Mouse (Mus musculus) thymus, adult 2 months (tissue): ENCODE results near the gene Efhd2. TPM values are rescaled to one million over a fixed set of nuclear protein-coding genes. Genes with fewer than 3 reads are reported as not detected.

ENCODE experiments used
- DNase-seq: peaks from one replicate; pipeline ENCODE4 v3.0.0; 2021
- H3K27ac ChIP-seq: fragments of 200-500 bp; 2 replicates; pipeline ENCODE4 v1.5.1; 2012; ENCODE audit warnings: low read length, control low read depth; ENCODE audit not compliant: control insufficient read depth, insufficient read depth
- H3K27me3 ChIP-seq: fragments of 200-500 bp; 2 replicates; pipeline ENCODE4 v1.6.1; 2012; ENCODE audit warnings: mild to moderate bottlenecking, low read length, moderate library complexity, mixed read lengths; ENCODE audit not compliant: control insufficient read depth, insufficient read depth
- H3K36me3 ChIP-seq: fragments of 200-500 bp; 2 replicates; pipeline ENCODE4 v1.6.1; 2012; ENCODE audit warnings: mild to moderate bottlenecking, low read length, moderate library complexity; ENCODE audit not compliant: control insufficient read depth, insufficient read depth
- H3K4me1 ChIP-seq: fragments of 200-500 bp; replicated peaks from 2 replicates; pipeline ENCODE4 v1.6.1; 2012; ENCODE audit warnings: low read length; ENCODE audit not compliant: control insufficient read depth, insufficient read depth
- H3K4me3 ChIP-seq: fragments of 200-500 bp; 2 replicates; pipeline ENCODE4 v1.5.1; 2012; ENCODE audit warnings: mild to moderate bottlenecking, low read length, control low read depth, moderate library complexity; ENCODE audit not compliant: control insufficient read depth, insufficient read depth
- CTCF ChIP-seq: fragments of 200-500 bp; IDR thresholded peaks from 2 replicates; pipeline ENCODE4 v1.5.1; 2012; ENCODE audit warnings: mild to moderate bottlenecking, control low read depth, low read length, moderate library complexity, borderline replicate concordance; ENCODE audit not compliant: control insufficient read depth, poor library complexity, insufficient read depth; ENCODE audit errors: extremely low read depth
- POLR2A ChIP-seq: fragments of 200-500 bp; IDR thresholded peaks from 2 replicates; pipeline ENCODE4 v1.6.1; 2012; ENCODE audit warnings: mild to moderate bottlenecking, low read length, control low read depth, moderate library complexity; ENCODE audit not compliant: control insufficient read depth, poor library complexity, insufficient read depth; ENCODE audit errors: extremely low read depth
- WGBS: fragments of 180-500 bp; shearing (Covaris S2); methylation state at CpG from one replicate; pipeline ENCODE4 v1.1.7; 2018; 5-methylcytosine and 5-hydroxymethylcytosine counted together
- polyA plus RNA-seq: library from polyadenylated mRNA; depleted of rRNA; stranded (reverse); fragments of >200 nt; gene quantifications from 2 replicates; pipeline ENCODE4 v1.2.3, GENCODE M21; 2012; rRNA removed

Efhd2 gene
- polyA plus RNA-seq, 1 experiment = 120 TPM

GRCm38 (mm10) chr4:141816776-141817655 lies 57.7 kb downstream of the Efhd2 start:
- no peaks in the 10 kb centered on the region for H3K4me1 ChIP-seq
- TF ChIP-seq CTCF (no peak), POLR2A (no peak)
- no peaks in the 10 kb centered on the region for H3K27me3 ChIP-seq
- no peak overlapping the region for H3K27ac ChIP-seq
- DNase-seq = no peak
- H3K4me3 ChIP-seq = no peak overlapping the region
- H3K36me3 ChIP-seq = no peaks in the 10 kb centered on the region
- WGBS = 64% methylated on average over 14 of the region's 14 CpGs

GRCm38 (mm10) chr4:141816267-141816666 lies 58.5 kb downstream of the Efhd2 start:
- Histone ChIP-seq H3K27ac (no peak overlapping the region), H3K27me3 (no peaks in the 10 kb centered on the region), H3K36me3 (no peaks in the 10 kb centered on the region), H3K4me1 (no peaks in the 10 kb centered on the region), H3K4me3 (no peak overlapping the region)
- WGBS = 94% methylated on average over 7 of the region's 7 CpGs
- DNase-seq = no peak
- no peak for TF ChIP-seq CTCF
- TF ChIP-seq POLR2A = no peak

- WGBS = 99% methylated on average over 7 of the region's 7 CpGs
- no peaks in the 10 kb centered on the region for H3K36me3 ChIP-seq
- TF ChIP-seq CTCF (no peak), POLR2A (no peak)
- no peaks in the 10 kb centered on the region for H3K27me3 ChIP-seq
- H3K4me1 ChIP-seq = no peaks in the 10 kb centered on the region
- no peak overlapping the region for H3K27ac ChIP-seq
- DNase-seq = no peak
- H3K4me3 ChIP-seq = no peak overlapping the region
Observed at GRCm38 (mm10) chr4:141811375-141811774, 63.3 kb downstream of the Efhd2 start.

GRCm38 (mm10) chr4:141810975-141811374 lies 63.7 kb downstream of the Efhd2 start:
- WGBS = 100% methylated on average over 2 of the region's 2 CpGs
- DNase-seq = no peak
- TF ChIP-seq POLR2A = no peak
- TF ChIP-seq CTCF = no peak
- Histone ChIP-seq H3K27me3 (no peaks in the 10 kb centered on the region), H3K27ac (no peak overlapping the region), H3K4me3 (no peak overlapping the region), H3K4me1 (no peaks in the 10 kb centered on the region), H3K36me3 (no peaks in the 10 kb centered on the region)

DNA sequence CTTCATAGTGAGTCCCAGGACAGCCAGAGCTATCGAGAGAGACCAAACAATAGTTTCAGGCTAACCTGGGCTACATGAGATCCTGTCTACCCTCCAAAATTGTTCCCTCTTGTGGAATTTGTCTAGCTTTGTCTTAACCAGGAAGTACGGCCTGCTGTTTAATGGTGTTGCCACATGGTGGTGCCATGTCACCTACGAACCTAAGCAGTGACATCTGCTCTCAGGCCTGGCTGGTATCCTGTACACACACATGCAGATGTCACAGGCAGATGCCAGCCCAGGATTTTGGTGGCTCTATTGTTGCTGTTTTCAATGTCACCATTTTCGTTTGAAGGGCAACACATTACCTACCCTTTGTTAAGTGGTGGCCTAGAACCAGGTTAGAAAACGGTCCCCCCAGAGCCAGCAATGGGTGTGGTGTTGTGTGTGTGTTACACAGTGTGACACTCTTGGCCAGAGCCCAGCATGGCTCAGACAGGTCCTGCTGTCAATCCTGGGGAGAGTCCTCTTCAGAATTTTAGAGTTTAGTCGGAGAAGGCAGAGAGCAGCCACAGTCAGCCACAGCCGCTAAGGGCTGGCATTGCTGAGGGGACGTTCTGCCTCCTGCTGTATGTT lies 64.8 kb downstream of the Efhd2 start:
- H3K36me3 ChIP-seq = no peaks in the 10 kb centered on the region
- 76% methylated on average over 8 of the region's 8 CpGs for WGBS
- no peak overlapping the region for H3K27ac ChIP-seq
- DNase-seq = no peak
- no peaks in the 10 kb centered on the region for H3K27me3 ChIP-seq
- no peaks in the 10 kb centered on the region for H3K4me1 ChIP-seq
- TF ChIP-seq POLR2A (no peak), CTCF (no peak)
- no peak overlapping the region for H3K4me3 ChIP-seq

Other genes with a start within 250 kb of the Efhd2 start
- 58.5 and 71.4 TPM in 2 replicates for gene Plekhm2, start 210.0 kb downstream of the Efhd2 start, polyA plus RNA-seq
- 8.5 and 14.4 TPM in 2 replicates for gene Rsc1a1, start 189.3 kb downstream of the Efhd2 start, polyA plus RNA-seq
- 15.6 and 25.5 TPM in 2 replicates for gene Ddi2, start 151.5 kb downstream of the Efhd2 start, polyA plus RNA-seq
- gene Agmat, start 128.2 kb downstream of the Efhd2 start, polyA plus RNA-seq = 0.18 and 0.92 TPM in 2 replicates
- gene Dnajc16, start 84.0 kb downstream of the Efhd2 start, polyA plus RNA-seq = 11.8 and 11.9 TPM in 2 replicates
- 16.0 and 16.9 TPM in 2 replicates for gene Casp9, start 81.3 kb downstream of the Efhd2 start, polyA plus RNA-seq
- gene Cela2a, start 48.8 kb downstream of the Efhd2 start, polyA plus RNA-seq = 0.46 and 2.1 TPM in 2 replicates
- gene Ctrc, start 28.6 kb downstream of the Efhd2 start, polyA plus RNA-seq = 0.35 and 0.43 TPM in 2 replicates
- 0.78 and 1.1 TPM in 2 replicates for gene Fhad1, start 140.2 kb upstream of the Efhd2 start, polyA plus RNA-seq
- 8.0 and 9.6 TPM in 2 replicates for gene Tmem51, start 209.4 kb upstream of the Efhd2 start, polyA plus RNA-seq